Mouse (Mus musculus): ENCODE data around the gene Cdh13.

- no peak for TF ChIP-seq CTCF (IDR thresholded peaks at IDR 0.05)
- no peak for TF ChIP-seq POLR2A (IDR thresholded peaks at IDR 0.05; ENCODE audit: insufficient read depth, low read depth, low read length)
- TF ChIP-seq EP300 (IDR thresholded peaks at IDR 0.05; ENCODE audit: insufficient read depth, low read depth, low read length), result no peak
These were observed 980.2 kb downstream of the Cdh13 start for GRCm38 (mm10) chr8:119263750-119264149.

Measured in heart, adult 2 months (tissue).